10 mouse cellular contexts compared by ENCODE assay signal in genomic region chr8:109463677-109464313, GRCm38 (mm10). TPM values are rescaled to one million over a fixed set of nuclear protein-coding genes. Genes with fewer than 3 reads are reported as not detected.
DNase-seq lines count a peak whose midpoint lies in the region; ATAC-seq and TF ChIP-seq lines count a peak whose summit lies in the region.
"Had no signal": no experiment of that assay in that cellular context is flagged by ENCODE, and none has a peak within 500 bp of the region (broad histone marks: within the 10 kb centered on the region; RNA-seq: fewer than 3 reads in every experiment).

No protein-coding gene starts in this region.

- H3K27me3 ChIP-seq in heart, embryonic 16.5 days (ENCODE audit: control insufficient read depth, insufficient read depth, low read length) = no peaks in the 10 kb centered on the region
- no peaks in the 10 kb centered on the region for H3K27me3 ChIP-seq in forebrain, embryonic 16.5 days (replicated peaks; ENCODE audit: control insufficient read depth, insufficient read depth, low read length)
- no peaks in the 10 kb centered on the region for H3K27me3 ChIP-seq in midbrain, embryonic 14.5 days (ENCODE audit: control insufficient read depth, insufficient read depth, low read length)
- no peaks in the 10 kb centered on the region for H3K27me3 ChIP-seq in liver, postnatal 0 days (ENCODE audit: insufficient read depth, low read length)

- TF ChIP-seq EP300 in liver, postnatal 0 days (IDR thresholded peaks at IDR 0.05; ENCODE audit: low read depth) = no peak

- H3K4me3 ChIP-seq in heart, embryonic 16.5 days (ENCODE audit: low read length) = peak overlapping the region; percentile 33
- H3K4me3 ChIP-seq in forebrain, embryonic 16.5 days (replicated peaks; ENCODE audit: low read length) = peak overlapping the region; percentile 18; the same call in 1 of the 2 replicates
- H3K4me3 ChIP-seq in midbrain, embryonic 14.5 days (replicated peaks; ENCODE audit: low read depth, low read length) = 0 out of 2 replicates have a peak overlapping the region, but pooled peaks have one; percentile 11
- H3K4me3 ChIP-seq in liver, postnatal 0 days (ENCODE audit: low read depth, low read length) = no peak overlapping the region

- intact Hi-C loops in heart, postnatal 10 days (cut with DNase I) = no loop called here

- peaks cover 6% of the 10 kb centered on the region for H3K4me1 ChIP-seq in heart, embryonic 16.5 days (ENCODE audit: control insufficient read depth, insufficient read depth, low read length)
- H3K4me1 ChIP-seq in forebrain, embryonic 16.5 days (replicated peaks; ENCODE audit: control insufficient read depth, insufficient read depth, low read length) = peaks cover 47% of the 10 kb centered on the region
- peaks cover 61% of the 10 kb centered on the region for H3K4me1 ChIP-seq in midbrain, embryonic 14.5 days (ENCODE audit: control insufficient read depth, insufficient read depth, low read length)
- H3K4me1 ChIP-seq in liver, postnatal 0 days (ENCODE audit: insufficient read depth) = no peaks in the 10 kb centered on the region

- no peak for TF ChIP-seq CTCF in liver, postnatal 0 days (IDR thresholded peaks at IDR 0.05; ENCODE audit: low read depth)

- 10% methylated on average over 13 of the region's 13 CpGs for WGBS in heart, embryonic 16.5 days
- 10% methylated on average over 13 of the region's 13 CpGs for WGBS in forebrain, embryonic 16.5 days
- 11% methylated on average over 13 of the region's 13 CpGs for WGBS in midbrain, embryonic 14.5 days
- 21% methylated on average over 13 of the region's 13 CpGs for WGBS in liver, postnatal 0 days (ENCODE audit: insufficient replicate concordance)

- H3K9ac ChIP-seq in heart, embryonic 16.5 days (ENCODE audit: low read length) = peak overlapping the region; percentile 12; the same call in 1 of the 2 replicates
- H3K9ac ChIP-seq in forebrain, embryonic 16.5 days (replicated peaks; ENCODE audit: low read depth, low read length) = peak overlapping the region; percentile 38; the same call in 1 of the 2 replicates
- peak overlapping the region; percentile 45; the same call in 1 of the 2 replicates for H3K9ac ChIP-seq in midbrain, embryonic 14.5 days (replicated peaks; ENCODE audit: low read length)
- H3K9ac ChIP-seq in liver, postnatal 0 days (replicated peaks) = no peak overlapping the region
- H3K9ac ChIP-seq: liver, embryonic 14.5 days had no signal

- DNase-seq in heart, postnatal 10 days = no peak
- peak; percentile 87 for DNase-seq in ZHBTc4 (ENCODE audit: low read depth, low spot score)
- peak; percentile 68 for DNase-seq in midbrain, embryonic 14.5 days
- DNase-seq in testis, postnatal 10 days (ENCODE audit: low spot score) = no peak
- no peak for DNase-seq in liver, postnatal 0 days
- no peak for DNase-seq in urinary bladder, adult 18-20 months (ENCODE audit: low spot score in 2 of 2)
- DNase-seq: spleen, adult 18-20 months had no signal

- no peaks in the 10 kb centered on the region for H3K9me3 ChIP-seq in heart, embryonic 16.5 days (replicated peaks; ENCODE audit: control insufficient read depth, low read length)
- H3K9me3 ChIP-seq in forebrain, embryonic 16.5 days (ENCODE audit: control insufficient read depth, low read length) = no peaks in the 10 kb centered on the region
- no peaks in the 10 kb centered on the region for H3K9me3 ChIP-seq in midbrain, embryonic 14.5 days (ENCODE audit: control insufficient read depth, low read length)
- H3K9me3 ChIP-seq in liver, postnatal 0 days (ENCODE audit: low read length) = no peaks in the 10 kb centered on the region

- ATAC-seq in heart, embryonic 16.5 days (replicated peaks; ENCODE audit: extremely low read depth, insufficient read depth, low FRiP score) = 0 out of 2 replicates have a peak, but pooled peaks have one; percentile 14
- ATAC-seq in forebrain, embryonic 16.5 days = no peak
- peak; percentile 39 for ATAC-seq in midbrain, embryonic 14.5 days (ENCODE audit: low FRiP score, low TSS enrichment)
- ATAC-seq in liver, postnatal 0 days = no peak

- peak overlapping the region; percentile 56 for H3K4me2 ChIP-seq in heart, embryonic 16.5 days (ENCODE audit: low read depth, low read length)
- peak overlapping the region; percentile 52 for H3K4me2 ChIP-seq in forebrain, embryonic 16.5 days (ENCODE audit: low read length)
- H3K4me2 ChIP-seq in midbrain, embryonic 14.5 days (ENCODE audit: low read length) = peak overlapping the region; percentile 47
- H3K4me2 ChIP-seq in liver, postnatal 0 days (ENCODE audit: low read depth, low read length) = no peak overlapping the region

- H3K36me3 ChIP-seq in heart, embryonic 16.5 days (ENCODE audit: control insufficient read depth, insufficient read depth) = no peaks in the 10 kb centered on the region
- H3K36me3 ChIP-seq in forebrain, embryonic 16.5 days (ENCODE audit: control insufficient read depth, insufficient read depth) = no peaks in the 10 kb centered on the region
- H3K36me3 ChIP-seq in midbrain, embryonic 14.5 days (ENCODE audit: control insufficient read depth, insufficient read depth, low read length) = no peaks in the 10 kb centered on the region
- no peaks in the 10 kb centered on the region for H3K36me3 ChIP-seq in liver, postnatal 0 days (replicated peaks; ENCODE audit: insufficient read depth, low read length)

- no peak overlapping the region for H3K27ac ChIP-seq in heart, embryonic 16.5 days (ENCODE audit: low read length)
- peak overlapping the region; percentile 93 for H3K27ac ChIP-seq in forebrain, embryonic 16.5 days (ENCODE audit: low read length)
- H3K27ac ChIP-seq in midbrain, embryonic 14.5 days (replicated peaks; ENCODE audit: low read depth, low read length) = peak overlapping the region; percentile 96
- H3K27ac ChIP-seq in liver, postnatal 0 days (ENCODE audit: low read depth) = no peak overlapping the region
- H3K27ac ChIP-seq: liver, embryonic 14.5 days had no signal

RNA-seq across cellular contexts. Expression of gene Pmfbp1, which starts 30.0 kb away (rescaled TPM):
- 0.05 and 0.11 TPM in 2 replicates for polyA plus RNA-seq in heart, embryonic 16.5 days (2015; fragmentation: Nextera tagmentation; extraction: Ambion mirVana)
- not detected for total RNA-seq in heart, postnatal 10 days (2021)
- polyA plus RNA-seq in forebrain, embryonic 16.5 days (2015; fragmentation: Nextera tagmentation; extraction: Ambion mirVana) = 0.06 and 0.18 TPM in 2 replicates
- 3.3 and 3.5 TPM in 2 replicates for polyA plus RNA-seq in midbrain, embryonic 14.5 days (2014; fragmentation: Nextera tagmentation; extraction: Ambion mirVana)
- not detected in 2 replicates for polyA plus RNA-seq in liver, postnatal 0 days (2015; fragmentation: Nextera tagmentation; extraction: Ambion mirVana)
- polyA plus RNA-seq: liver, embryonic 14.5 days had no signal

Comparison
In these comparisons a context has a peak if more than half of its experiments do, and no peak if none do; other contexts are left out.
1. ATAC-seq: peak in heart, embryonic 16.5 days (single experiment) and midbrain, embryonic 14.5 days (single experiment); none in forebrain, embryonic 16.5 days (single experiment) and liver, postnatal 0 days (single experiment).
2. H3K27ac ChIP-seq: peak in forebrain, embryonic 16.5 days (single experiment) and midbrain, embryonic 14.5 days (single experiment); none in heart, embryonic 16.5 days (single experiment) and liver, postnatal 0 days (single experiment).
3. DNase-seq: peak in ZHBTc4 (single experiment) and midbrain, embryonic 14.5 days (single experiment); none in heart, postnatal 10 days (0 of 2), testis, postnatal 10 days (single experiment), liver, postnatal 0 days (single experiment) and urinary bladder, adult 18-20 months (0 of 2).